Mouse (Mus musculus) liver, postnatal 0 days (tissue): ENCODE measurements at regions not wholly inside any gene's neighbourhood (a gene's known extent, or its start where the extent isn't known, plus 50 kb on each side); places are given as distances from the start of the nearest gene placed in this dataset.
A peak's percentile ranks its signal among the peaks of the same experiment; 100 is the strongest.

Experiments
- ATAC-seq: fragments of 200-750 bp; cut with Nextera tagmentation; 2 replicates; pipeline ENCODE4 v1.8.0; 2017; ENCODE audit warnings: mild to moderate bottlenecking, moderate library complexity
- DNase-seq: peaks from one replicate; pipeline ENCODE4 v3.0.0-alpha.2; 2016
- H3K27ac ChIP-seq: fragments of 300-500 bp; sonication (generic); 2 replicates; pipeline ENCODE4 v1.5.1; 2014; ENCODE audit warnings: antibody characterized with exemption, moderate library complexity, mild to moderate bottlenecking, low read depth
- H3K27me3 ChIP-seq: fragments of 300-500 bp; sonication (generic); 2 replicates; pipeline ENCODE4 v1.6.1; 2014; ENCODE audit warnings: low read length, control low read depth, mixed read lengths; ENCODE audit not compliant: insufficient read depth
- H3K36me3 ChIP-seq: fragments of 300-500 bp; sonication (generic); replicated peaks from 2 replicates; pipeline ENCODE4 v1.6.1; 2014; ENCODE audit warnings: mild to moderate bottlenecking, control low read depth, low read length, moderate library complexity, mixed read lengths; ENCODE audit not compliant: insufficient read depth
- H3K4me1 ChIP-seq: fragments of 300-500 bp; sonication (generic); 2 replicates; pipeline ENCODE4 v1.6.1; 2014; ENCODE audit warnings: antibody characterized with exemption, mild to moderate bottlenecking, control low read depth; ENCODE audit not compliant: insufficient read depth
- H3K4me2 ChIP-seq: fragments of 300-500 bp; sonication (generic); 2 replicates; pipeline ENCODE4 v1.6.1; 2014; ENCODE audit warnings: low read depth, mild to moderate bottlenecking, low read length, moderate library complexity, mixed read lengths
- H3K4me3 ChIP-seq: fragments of 300-500 bp; sonication (generic); 2 replicates; pipeline ENCODE4 v1.5.1; 2014; ENCODE audit warnings: low read depth, low read length
- H3K9ac ChIP-seq: fragments of 300-500 bp; sonication (generic); replicated peaks from 2 replicates; pipeline ENCODE4 v1.6.1; 2014; ENCODE audit warnings: mild to moderate bottlenecking, moderate library complexity
- H3K9me3 ChIP-seq: fragments of 300-500 bp; sonication (generic); 2 replicates; pipeline ENCODE4 v1.6.1; 2016; ENCODE audit warnings: mild to moderate bottlenecking, control low read depth, low read length, mixed read lengths
- CTCF ChIP-seq: sonication (generic); IDR thresholded peaks from 2 replicates; pipeline ENCODE4 v1.5.1; 2016; ENCODE audit warnings: antibody characterized with exemption, low read depth
- EP300 ChIP-seq: IDR thresholded peaks from 2 replicates; pipeline ENCODE4 v1.6.1; 2016; ENCODE audit warnings: antibody characterized with exemption, low read depth, mild to moderate bottlenecking
- WGBS: fragments of 180-500 bp; shearing (Covaris S2); extraction: QIAGEN DNeasy Blood & Tissue Kit; methylation state at CpG from one replicate; pipeline ENCODE4 v1.1.7; 2014; ENCODE audit not compliant: insufficient replicate concordance; 5-methylcytosine and 5-hydroxymethylcytosine counted together

DNA sequence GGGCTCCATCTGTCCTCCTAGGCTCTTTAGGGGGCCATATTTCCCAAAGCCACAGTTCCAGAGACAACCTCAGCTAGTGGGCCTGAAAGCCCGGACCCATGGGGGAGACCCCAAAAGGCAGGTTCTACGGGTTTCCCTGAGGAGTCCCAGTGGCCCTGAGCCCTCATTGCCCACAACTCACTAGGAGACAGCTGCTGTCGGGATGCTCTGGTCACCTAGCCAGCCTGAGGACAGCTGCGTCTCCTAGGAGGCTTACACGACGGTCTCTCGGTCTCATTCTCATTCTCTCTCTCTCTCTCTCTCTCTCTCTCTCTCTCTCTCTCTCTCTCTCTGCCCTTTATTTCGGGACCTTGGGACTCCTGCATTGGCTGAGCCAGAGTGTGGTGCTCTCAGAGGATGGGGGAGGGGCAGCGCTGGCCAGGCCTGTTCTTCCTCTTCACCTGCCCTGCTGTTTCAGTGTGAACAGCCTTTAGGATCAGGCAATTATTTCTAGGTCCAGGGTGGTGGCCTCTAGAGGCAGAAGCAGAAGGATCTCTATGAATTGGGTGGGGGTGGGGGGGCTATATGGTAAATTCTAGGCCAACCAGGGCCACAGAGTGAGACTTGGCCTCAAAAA lies 66.1 kb upstream of the Gm11733 start:
- Histone ChIP-seq H3K27ac (no peak overlapping the region), H3K4me2 (no peak overlapping the region), H3K9ac (no peak overlapping the region), H3K36me3 (no peaks in the 10 kb centered on the region), H3K9me3 (no peaks in the 10 kb centered on the region), H3K27me3 (peaks cover 35% of the 10 kb centered on the region), H3K4me3 (no peak overlapping the region), H3K4me1 (peaks cover 8% of the 10 kb centered on the region; the same call in 1 of the 2 replicates)
- DNase-seq (no peak), ATAC-seq (no peak)
- TF ChIP-seq CTCF (no peak), EP300 (no peak)
- 66% methylated on average over 9 of the region's 9 CpGs for WGBS

DNA sequence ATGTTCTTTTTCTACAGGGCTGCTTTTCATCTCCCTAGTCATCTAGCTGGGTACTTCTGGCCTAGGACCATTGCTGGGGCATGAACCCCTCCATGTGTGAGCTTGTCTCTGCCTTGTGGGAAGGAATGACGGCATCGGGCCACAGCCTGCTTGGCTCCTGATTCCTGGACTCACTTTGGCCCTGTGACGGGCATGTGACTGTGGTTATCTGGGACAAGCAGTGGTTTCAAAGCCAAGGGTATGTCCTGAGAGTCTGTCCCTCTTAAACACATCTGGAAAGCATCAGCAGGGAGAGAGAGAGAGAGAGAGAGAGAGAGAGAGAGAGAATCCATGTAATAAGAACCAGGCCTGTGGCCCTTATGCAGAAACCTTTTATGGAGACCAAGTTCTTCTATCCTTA lies 65.2 kb upstream of the Gm11733 start:
- Histone ChIP-seq H3K27ac (no peak overlapping the region), H3K36me3 (no peaks in the 10 kb centered on the region), H3K4me3 (no peak overlapping the region), H3K4me1 (peaks cover 8% of the 10 kb centered on the region; the same call in 1 of the 2 replicates), H3K9ac (no peak overlapping the region), H3K4me2 (no peak overlapping the region), H3K9me3 (no peaks in the 10 kb centered on the region), H3K27me3 (peaks cover 26% of the 10 kb centered on the region)
- 75% methylated on average over 3 of the region's 3 CpGs for WGBS
- no peak for TF ChIP-seq EP300
- TF ChIP-seq CTCF: no peak
- ATAC-seq (no peak), DNase-seq (no peak)

DNA sequence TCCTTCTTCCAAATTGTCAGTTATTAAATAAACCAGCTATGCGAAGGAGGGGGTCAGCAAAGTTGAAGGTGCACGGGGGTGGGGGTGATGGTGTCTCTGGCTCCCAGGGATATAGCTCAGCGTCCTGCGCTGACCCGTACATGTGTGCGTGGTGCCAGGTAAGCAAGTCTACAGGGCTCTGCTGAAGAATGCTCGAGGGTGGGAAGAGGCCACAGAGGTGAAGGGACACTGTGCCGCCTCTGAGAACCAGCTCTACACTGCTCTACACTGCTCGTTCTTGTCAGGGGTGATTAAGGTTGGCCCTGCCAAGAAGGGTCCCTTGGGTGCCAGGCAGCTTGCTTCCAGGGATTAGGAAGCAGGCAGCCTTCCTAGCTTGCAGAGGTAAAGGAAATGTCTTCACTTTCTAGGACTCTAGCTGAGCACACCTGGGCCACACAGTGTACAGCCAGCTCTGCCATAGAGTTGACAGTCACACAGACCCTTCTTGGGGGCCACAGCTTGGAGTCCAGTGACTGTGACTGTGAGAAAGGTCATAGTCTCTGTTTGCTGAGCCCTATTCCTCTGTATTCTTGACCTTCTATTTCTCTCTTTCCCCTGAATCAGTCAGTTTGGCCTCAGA lies 64.7 kb upstream of the Gm11733 start:
- H3K4me1 ChIP-seq: peaks cover 8% of the 10 kb centered on the region; the same call in 1 of the 2 replicates
- H3K27me3 ChIP-seq: peaks cover 21% of the 10 kb centered on the region
- H3K9me3 ChIP-seq: no peaks in the 10 kb centered on the region
- no peak for TF ChIP-seq EP300
- no peak for TF ChIP-seq CTCF
- no peak overlapping the region for H3K4me3 ChIP-seq
- H3K27ac ChIP-seq: no peak overlapping the region
- DNase-seq (no peak), ATAC-seq (no peak)
- no peak overlapping the region for H3K9ac ChIP-seq
- H3K4me2 ChIP-seq: no peak overlapping the region
- WGBS: 71% methylated on average over 9 of the region's 9 CpGs
- H3K36me3 ChIP-seq: no peaks in the 10 kb centered on the region

DNA sequence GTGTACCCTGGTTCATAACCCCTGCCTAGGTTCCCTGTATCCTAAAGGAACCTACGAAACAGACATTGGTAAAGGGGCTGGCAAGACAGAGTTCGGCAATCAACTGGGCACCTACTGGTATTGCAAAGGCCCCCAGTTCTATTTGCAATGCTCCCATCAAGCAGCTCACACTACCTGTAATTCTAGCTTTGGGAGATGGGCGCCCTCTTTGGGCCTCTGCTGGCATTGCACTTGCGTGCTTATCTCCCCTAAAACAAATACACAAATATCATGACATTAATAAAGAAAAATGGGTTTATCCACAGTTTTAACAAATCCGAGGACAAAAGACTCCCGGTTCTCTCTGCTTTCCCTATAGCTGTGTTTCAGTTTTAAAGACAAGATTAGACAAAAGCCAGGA lies 61.5 kb upstream of the Gm11733 start:
- H3K4me3 ChIP-seq: no peak overlapping the region
- DNase-seq (no peak), ATAC-seq (no peak)
- no peaks in the 10 kb centered on the region for H3K36me3 ChIP-seq
- H3K9ac ChIP-seq: no peak overlapping the region
- H3K4me2 ChIP-seq: no peak overlapping the region
- no peaks in the 10 kb centered on the region; the same call in 1 of the 2 replicates for H3K4me1 ChIP-seq
- no peaks in the 10 kb centered on the region for H3K9me3 ChIP-seq
- 0 out of 2 replicates have a peak, but pooled peaks cover 2% of the 10 kb centered on the region for H3K27me3 ChIP-seq
- 76% methylated on average over 6 of the region's 6 CpGs for WGBS
- H3K27ac ChIP-seq: no peak overlapping the region
- TF ChIP-seq EP300 (no peak), CTCF (peak; percentile 23; the same call in 1 of the 2 replicates)

DNA sequence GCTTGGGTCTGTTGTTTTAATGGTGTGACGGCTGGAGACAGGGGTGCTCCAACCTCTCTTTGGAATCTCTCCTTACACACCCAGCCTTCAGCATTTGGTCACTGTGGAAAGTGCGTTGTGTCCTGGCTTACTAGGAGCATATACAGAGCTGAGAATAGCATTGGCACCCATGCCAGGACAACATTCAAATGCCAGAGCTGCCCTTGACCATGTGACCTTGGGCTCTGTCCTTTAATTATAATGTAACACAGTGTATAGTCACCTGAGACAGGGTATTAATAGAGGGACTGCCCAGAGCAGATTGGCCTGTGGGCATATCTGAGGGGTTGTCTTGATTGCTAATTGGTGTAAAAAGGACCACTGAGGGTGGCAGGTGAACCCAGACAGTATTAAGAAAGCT lies 60.7 kb upstream of the Gm11733 start:
- DNase-seq (no peak), ATAC-seq (no peak)
- no peak for TF ChIP-seq EP300
- no peak for TF ChIP-seq CTCF
- Histone ChIP-seq H3K27me3 (peaks cover 6% of the 10 kb centered on the region; the same call in 1 of the 2 replicates), H3K4me1 (no peaks in the 10 kb centered on the region; the same call in 1 of the 2 replicates), H3K9ac (no peak overlapping the region), H3K9me3 (no peaks in the 10 kb centered on the region), H3K4me2 (no peak overlapping the region), H3K4me3 (no peak overlapping the region), H3K27ac (no peak overlapping the region), H3K36me3 (no peaks in the 10 kb centered on the region)
- WGBS: 85% methylated on average over 2 of the region's 2 CpGs

DNA sequence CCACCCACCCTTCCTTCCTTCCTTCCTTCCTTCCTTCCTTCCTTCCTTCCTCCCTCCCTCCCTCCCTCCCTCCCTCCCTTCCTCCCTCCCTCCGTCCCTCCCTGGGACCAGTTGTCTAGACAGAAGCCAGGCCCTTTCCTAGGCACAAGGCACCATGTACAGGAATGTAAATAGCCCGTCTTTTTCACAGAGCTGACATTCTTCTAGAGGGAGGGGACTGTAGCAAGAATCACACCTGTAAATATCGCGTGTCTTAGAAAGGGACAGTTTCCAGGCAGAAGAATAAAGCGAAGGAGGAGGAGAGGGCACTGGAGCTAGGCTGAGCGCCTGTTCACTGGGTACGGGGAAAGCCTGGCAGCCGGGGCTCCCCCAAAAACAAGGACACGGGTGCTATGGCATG lies 58.7 kb upstream of the Gm11733 start:
- Histone ChIP-seq H3K4me3 (no peak overlapping the region), H3K9me3 (no peaks in the 10 kb centered on the region), H3K36me3 (no peaks in the 10 kb centered on the region), H3K4me1 (no peaks in the 10 kb centered on the region), H3K9ac (no peak overlapping the region), H3K27me3 (peaks cover 7% of the 10 kb centered on the region), H3K27ac (no peak overlapping the region), H3K4me2 (no peak overlapping the region)
- no peak for DNase-seq
- no peak for ATAC-seq
- WGBS: 60% methylated on average over 8 of the region's 9 CpGs
- TF ChIP-seq CTCF (no peak), EP300 (no peak)
